Mouse (Mus musculus): ENCODE measurements at regions not wholly inside any gene's neighbourhood (a gene's known extent, or its start where the extent isn't known, plus 50 kb on each side); places are given as distances from the start of the nearest gene placed in this dataset.

DNA sequence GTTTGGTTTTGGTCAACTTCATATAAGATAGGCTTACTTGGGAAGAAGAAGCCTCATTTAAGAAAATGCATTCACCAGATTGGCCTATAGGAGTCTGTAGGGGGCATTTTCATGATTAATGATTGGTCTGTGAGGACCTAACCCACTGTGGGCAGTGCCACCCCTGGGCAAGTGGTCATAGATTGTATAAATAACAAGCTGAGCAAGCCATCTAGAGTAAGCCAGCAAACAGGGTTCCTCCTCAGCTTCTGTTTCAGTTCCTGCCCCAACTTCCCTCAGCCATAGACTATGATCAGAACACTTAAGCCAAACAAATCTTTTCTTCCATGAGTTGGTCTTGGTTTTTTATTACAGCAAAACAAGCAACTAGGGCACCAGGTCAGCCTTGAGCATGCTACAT lies 220.2 kb upstream of the Marcks start:
- Histone ChIP-seq H3K4me2 (ENCODE audit: low read depth) (no peak overlapping the region), H3ac (ENCODE audit: control insufficient read depth, insufficient read length) (no peak overlapping the region), H3K27me3 (ENCODE audit: control insufficient read depth, insufficient read depth, insufficient read length) (no peaks in the 10 kb centered on the region), H3K36me3 (ENCODE audit: control insufficient read depth, insufficient read depth) (no peaks in the 10 kb centered on the region), H3K79me2 (ENCODE audit: control insufficient read depth, insufficient read depth) (no peaks in the 10 kb centered on the region), H3K4me3 (no peak overlapping the region)
- TF ChIP-seq MYOD1 (IDR thresholded peaks at IDR 0.05; ENCODE audit: control insufficient read depth in 1 of 3, insufficient read length in 2 of 3, low read depth in 2 of 3): no peak
- TF ChIP-seq SRF (IDR thresholded peaks at IDR 0.05; ENCODE audit: control insufficient read depth, insufficient read length, low read depth): no peak
- TF ChIP-seq TCF3 (IDR thresholded peaks at IDR 0.05; ENCODE audit: insufficient read length, low read depth): no peak
- no peak for TF ChIP-seq CEBPB (IDR thresholded peaks at IDR 0.05; ENCODE audit: insufficient read depth, poor library complexity, severe bottlenecking)
- TF ChIP-seq MYOG (IDR thresholded peaks at IDR 0.05; ENCODE audit: control insufficient read depth in 1 of 3, insufficient read depth in 1 of 3, insufficient read length in 2 of 3, low read depth in 2 of 3): no peak
- TF ChIP-seq POLR2A (IDR thresholded peaks at IDR 0.05; ENCODE audit: insufficient read length, low read depth): no peak
- no peak for TF ChIP-seq TCF12 (IDR thresholded peaks at IDR 0.05; ENCODE audit: insufficient read depth, poor library complexity, severe bottlenecking)
- TF ChIP-seq MAX (IDR thresholded peaks at IDR 0.05; ENCODE audit: low read depth): no peak
- TF ChIP-seq E2F4 (IDR thresholded peaks at IDR 0.05; ENCODE audit: insufficient read depth): no peak
- TF ChIP-seq USF1 (IDR thresholded peaks at IDR 0.05; ENCODE audit: low read depth): no peak
- TF ChIP-seq REST (IDR thresholded peaks at IDR 0.05; ENCODE audit: insufficient read depth, insufficient read length): no peak
- no peak for TF ChIP-seq POLR2AphosphoS2 (IDR thresholded peaks at IDR 0.05; ENCODE audit: insufficient read length, low read depth)

DNA sequence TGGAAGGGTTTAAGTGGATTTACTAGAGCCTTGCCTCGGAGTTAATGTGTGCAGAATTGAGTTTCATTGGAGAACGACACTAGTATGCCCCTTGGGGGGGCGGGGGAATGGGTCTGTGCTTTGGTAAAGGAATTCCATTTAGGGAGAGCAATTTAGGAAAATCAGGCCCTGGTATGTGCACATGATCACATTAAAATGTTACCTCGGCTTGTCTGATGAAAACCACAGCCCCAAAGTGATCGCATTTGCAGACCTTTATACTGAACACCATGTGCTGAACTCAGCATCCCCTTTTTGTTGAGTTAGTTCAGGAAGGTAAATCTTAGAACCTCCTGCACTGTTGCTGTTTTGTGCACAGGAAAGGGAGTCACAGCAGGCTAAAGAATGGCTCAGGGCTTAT lies 219.6 kb upstream of the Marcks start:
- TF ChIP-seq CEBPB (IDR thresholded peaks at IDR 0.05; ENCODE audit: insufficient read depth, poor library complexity, severe bottlenecking): no peak
- no peak for TF ChIP-seq SRF (IDR thresholded peaks at IDR 0.05; ENCODE audit: control insufficient read depth, insufficient read length, low read depth)
- TF ChIP-seq USF1 (IDR thresholded peaks at IDR 0.05; ENCODE audit: low read depth): no peak
- TF ChIP-seq MYOG (IDR thresholded peaks at IDR 0.05; ENCODE audit: control insufficient read depth in 1 of 3, insufficient read depth in 1 of 3, insufficient read length in 2 of 3, low read depth in 2 of 3): no peak
- TF ChIP-seq POLR2A (IDR thresholded peaks at IDR 0.05; ENCODE audit: insufficient read length, low read depth): no peak
- TF ChIP-seq TCF12 (IDR thresholded peaks at IDR 0.05; ENCODE audit: insufficient read depth, poor library complexity, severe bottlenecking): no peak
- TF ChIP-seq POLR2AphosphoS2 (IDR thresholded peaks at IDR 0.05; ENCODE audit: insufficient read length, low read depth): no peak
- TF ChIP-seq MAX (IDR thresholded peaks at IDR 0.05; ENCODE audit: low read depth): no peak
- no peak for TF ChIP-seq TCF3 (IDR thresholded peaks at IDR 0.05; ENCODE audit: insufficient read length, low read depth)
- no peak for TF ChIP-seq E2F4 (IDR thresholded peaks at IDR 0.05; ENCODE audit: insufficient read depth)
- Histone ChIP-seq H3K79me2 (ENCODE audit: control insufficient read depth, insufficient read depth) (no peaks in the 10 kb centered on the region), H3K4me2 (ENCODE audit: low read depth) (no peak overlapping the region), H3K36me3 (ENCODE audit: control insufficient read depth, insufficient read depth) (no peaks in the 10 kb centered on the region), H3K27me3 (ENCODE audit: control insufficient read depth, insufficient read depth, insufficient read length) (no peaks in the 10 kb centered on the region), H3ac (ENCODE audit: control insufficient read depth, insufficient read length) (no peak overlapping the region), H3K4me3 (no peak overlapping the region)

DNA sequence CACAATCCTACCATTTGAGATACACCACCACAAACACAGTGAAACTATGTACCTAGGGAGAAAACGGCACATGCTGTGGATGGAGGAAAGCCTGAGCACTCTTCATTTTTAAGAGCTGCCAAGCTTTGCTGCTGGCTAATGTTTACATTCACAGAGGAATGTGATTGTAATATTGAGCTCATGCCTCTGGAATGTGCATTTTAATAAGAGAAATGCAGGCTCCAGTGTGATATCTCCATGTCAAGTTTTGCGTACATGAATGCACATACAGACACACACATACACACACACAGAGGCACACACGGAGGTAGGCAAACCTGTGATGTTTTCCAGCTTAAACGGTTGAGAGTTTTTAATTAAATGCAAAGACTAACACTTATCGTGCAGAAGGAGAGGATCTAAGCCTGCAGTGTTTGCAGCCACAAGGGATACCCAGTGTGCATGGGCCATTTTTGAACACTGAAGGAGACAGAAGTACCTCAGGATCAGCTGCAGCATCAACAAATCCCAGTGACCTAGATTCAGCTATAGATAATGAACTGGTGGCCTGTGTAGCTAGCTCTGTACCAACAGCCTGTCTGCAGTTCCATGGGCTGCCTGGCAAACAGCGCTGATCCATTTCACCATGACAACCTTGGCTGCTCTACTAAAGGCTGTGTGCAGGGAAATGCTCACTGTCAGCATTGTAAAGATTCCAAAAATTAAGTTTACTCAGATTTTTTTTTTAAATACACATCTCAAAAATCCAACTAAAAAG lies 218.8 kb upstream of the Marcks start:
- Histone ChIP-seq H3ac (ENCODE audit: control insufficient read depth, insufficient read length) (no peak overlapping the region), H3K4me3 (no peak overlapping the region), H3K27me3 (ENCODE audit: control insufficient read depth, insufficient read depth, insufficient read length) (no peaks in the 10 kb centered on the region), H3K4me2 (ENCODE audit: low read depth) (no peak overlapping the region), H3K79me2 (ENCODE audit: control insufficient read depth, insufficient read depth) (no peaks in the 10 kb centered on the region), H3K36me3 (ENCODE audit: control insufficient read depth, insufficient read depth) (no peaks in the 10 kb centered on the region)
- no peak for TF ChIP-seq CEBPB (IDR thresholded peaks at IDR 0.05; ENCODE audit: insufficient read depth, poor library complexity, severe bottlenecking)
- TF ChIP-seq USF1 (IDR thresholded peaks at IDR 0.05; ENCODE audit: low read depth): no peak
- TF ChIP-seq E2F4 (IDR thresholded peaks at IDR 0.05; ENCODE audit: insufficient read depth): no peak
- TF ChIP-seq POLR2A (IDR thresholded peaks at IDR 0.05; ENCODE audit: insufficient read length, low read depth): no peak
- TF ChIP-seq REST (IDR thresholded peaks at IDR 0.05; ENCODE audit: insufficient read depth, insufficient read length): no peak
- TF ChIP-seq MYOG (IDR thresholded peaks at IDR 0.05; ENCODE audit: control insufficient read depth in 1 of 3, insufficient read depth in 1 of 3, insufficient read length in 2 of 3, low read depth in 2 of 3): no peak
- TF ChIP-seq SRF (IDR thresholded peaks at IDR 0.05; ENCODE audit: control insufficient read depth, insufficient read length, low read depth): no peak
- TF ChIP-seq POLR2AphosphoS2 (IDR thresholded peaks at IDR 0.05; ENCODE audit: insufficient read length, low read depth): no peak
- TF ChIP-seq MAX (IDR thresholded peaks at IDR 0.05; ENCODE audit: low read depth): no peak
- no peak for TF ChIP-seq TCF3 (IDR thresholded peaks at IDR 0.05; ENCODE audit: insufficient read length, low read depth)
- no peak for TF ChIP-seq MYOD1 (IDR thresholded peaks at IDR 0.05; ENCODE audit: control insufficient read depth in 1 of 3, insufficient read length in 2 of 3, low read depth in 2 of 3)
- no peak for TF ChIP-seq TCF12 (IDR thresholded peaks at IDR 0.05; ENCODE audit: insufficient read depth, poor library complexity, severe bottlenecking)

DNA sequence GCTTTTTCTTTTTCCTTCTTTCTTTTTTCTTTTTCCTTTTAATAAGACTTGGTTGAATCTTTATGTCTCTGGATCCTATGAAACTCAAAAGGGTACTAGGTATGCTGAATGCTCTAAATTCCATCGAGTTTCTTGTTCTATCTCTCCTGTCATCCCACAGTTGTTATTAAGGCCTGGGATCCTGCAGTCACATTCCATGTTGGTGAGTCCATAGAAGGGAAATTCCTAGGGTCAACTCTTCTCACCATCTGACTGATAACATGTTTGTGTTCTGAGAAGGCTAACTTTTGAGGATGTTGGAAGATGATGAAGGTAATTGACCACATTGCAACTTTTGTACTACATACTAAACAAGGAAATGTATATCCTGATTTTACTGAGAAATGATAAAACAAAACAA lies 210.5 kb upstream of the Marcks start:
- TF ChIP-seq E2F4 (IDR thresholded peaks at IDR 0.05; ENCODE audit: insufficient read depth) (no peak), TCF3 (IDR thresholded peaks at IDR 0.05; ENCODE audit: insufficient read length, low read depth) (no peak), SRF (IDR thresholded peaks at IDR 0.05; ENCODE audit: control insufficient read depth, insufficient read length, low read depth) (no peak), POLR2A (IDR thresholded peaks at IDR 0.05; ENCODE audit: insufficient read length, low read depth) (no peak), MYOD1 (IDR thresholded peaks at IDR 0.05; ENCODE audit: control insufficient read depth in 1 of 3, insufficient read length in 2 of 3, low read depth in 2 of 3) (no peak), TCF12 (IDR thresholded peaks at IDR 0.05; ENCODE audit: insufficient read depth, poor library complexity, severe bottlenecking) (no peak), REST (IDR thresholded peaks at IDR 0.05; ENCODE audit: insufficient read depth, insufficient read length) (no peak), MAX (IDR thresholded peaks at IDR 0.05; ENCODE audit: low read depth) (no peak), POLR2AphosphoS2 (IDR thresholded peaks at IDR 0.05; ENCODE audit: insufficient read length, low read depth) (no peak), CEBPB (IDR thresholded peaks at IDR 0.05; ENCODE audit: insufficient read depth, poor library complexity, severe bottlenecking) (no peak), MYOG (IDR thresholded peaks at IDR 0.05; ENCODE audit: control insufficient read depth in 1 of 3, insufficient read depth in 1 of 3, insufficient read length in 2 of 3, low read depth in 2 of 3) (no peak), USF1 (IDR thresholded peaks at IDR 0.05; ENCODE audit: low read depth) (no peak)
- no peak overlapping the region for H3ac ChIP-seq (ENCODE audit: control insufficient read depth, insufficient read length)
- H3K27me3 ChIP-seq (ENCODE audit: control insufficient read depth, insufficient read depth, insufficient read length): no peaks in the 10 kb centered on the region
- H3K79me2 ChIP-seq (ENCODE audit: control insufficient read depth, insufficient read depth): no peaks in the 10 kb centered on the region
- no peak overlapping the region for H3K4me3 ChIP-seq
- no peak overlapping the region for H3K4me2 ChIP-seq (ENCODE audit: low read depth)
- H3K36me3 ChIP-seq (ENCODE audit: control insufficient read depth, insufficient read depth): no peaks in the 10 kb centered on the region

All from myocyte (in vitro differentiated cells).